Mouse (Mus musculus) Patski (cell line): ENCODE measurements at regions not wholly inside any gene's neighbourhood (a gene's known extent, or its start where the extent isn't known, plus 50 kb on each side); places are given as distances from the start of the nearest gene placed in this dataset.

ENCODE experiments used
- ATAC-seq: fragments of 100-300 bp; one replicate; pipeline ENCODE4 v1.8.0; 2021
- CTCF ChIA-PET: fragments of 350-600 bp; sonication (Branson Sonifier 250); formaldehyde crosslinking; loops from one replicate; lab custom pipeline; 2022; ENCODE audit warnings: inconsistent platforms; lab: Charles Lee
- POLR2A ChIA-PET: fragments of 350-600 bp; sonication (Branson Sonifier 250); formaldehyde crosslinking; loops from one replicate; lab custom pipeline; 2022; ENCODE audit warnings: antibody characterized with exemption, inconsistent platforms; lab: Charles Lee
- DNase-seq: peaks from one replicate; pipeline ENCODE4 v3.0.0-alpha.2; 2011; ENCODE audit warnings: low read depth, low spot score
- H3K27me3 ChIP-seq: fragments of 371-371 bp; one replicate; pipeline ENCODE4 v1.5.1; 2021
- CTCF ChIP-seq: fragments of 100-300 bp; IDR thresholded peaks from one replicate; pipeline ENCODE4 v1.5.1; 2021
- in situ Hi-C: fragments of 300-500 bp; cut with MboI; formaldehyde crosslinking; loops from 3 replicates; pipeline ENCODE4 v1.11.1; 2018; ENCODE audit warnings: low pct_unique_long_range_greater_than_20kb, mixed read lengths

- TF ChIP-seq CTCF: no peak
- ChIA-PET CTCF (interaction anchor here (1.1 kb wide), 1 partner anchor 14 kb away, joined by 3 read pairs; no protein-coding TSS in a partner anchor), POLR2A (no interaction called here)
- DNase-seq (no peak), ATAC-seq (no peak)
- H3K27me3 ChIP-seq: peaks cover 14% of the 10 kb centered on the region
- in situ Hi-C loops: no loop called here
Measured at GRCm38 (mm10) chr11:90116676-90117663, 70.5 kb upstream of the Gm45716 start.

- ATAC-seq (no peak), DNase-seq (no peak)
- CTCF ChIA-PET: no interaction called here
- TF ChIP-seq CTCF: no peak
- POLR2A ChIA-PET: no interaction called here
- in situ Hi-C loops: no loop called here
- H3K27me3 ChIP-seq: peaks cover 14% of the 10 kb centered on the region
Measured at GRCm38 (mm10) chr11:90117664-90118295, 69.7 kb upstream of the Gm45716 start.

- ATAC-seq: no peak
- CTCF ChIA-PET: interaction anchor here (1.1 to 1.5 kb wide), 2 partner anchors 9 to 16 kb away, joined by 3 read pairs; no protein-coding TSS in a partner anchor
- POLR2A ChIA-PET: no interaction called here
- no peak for TF ChIP-seq CTCF
- in situ Hi-C loops: no loop called here
- peaks cover 15% of the 10 kb centered on the region for H3K27me3 ChIP-seq
- DNase-seq: no peak
Measured at GRCm38 (mm10) chr11:90121902-90122301, 65.6 kb upstream of the Gm45716 start.

GRCm38 (mm10) chr11:90122709-90123108 is 64.8 kb upstream of the Gm45716 start:
- ChIA-PET POLR2A (no interaction called here), CTCF (interaction anchor here (1.1 to 1.5 kb wide), 2 partner anchors 10 to 17 kb away, joined by 3 read pairs; no protein-coding TSS in a partner anchor)
- DNase-seq (no peak), ATAC-seq (no peak)
- no peak for TF ChIP-seq CTCF
- in situ Hi-C loops: no loop called here
- peaks cover 11% of the 10 kb centered on the region for H3K27me3 ChIP-seq

- H3K27me3 ChIP-seq: peaks cover 10% of the 10 kb centered on the region
- DNase-seq: no peak
- no peak for ATAC-seq
- no peak for TF ChIP-seq CTCF
- ChIA-PET CTCF (interaction anchor here (1.3 kb wide), 1 partner anchor 17 kb away, joined by 3 read pairs; no protein-coding TSS in a partner anchor), POLR2A (no interaction called here)
- in situ Hi-C loops: no loop called here
Measured at GRCm38 (mm10) chr11:90123851-90124250, 63.6 kb upstream of the Gm45716 start.

- H3K27me3 ChIP-seq: peaks cover 12% of the 10 kb centered on the region
- in situ Hi-C loops: no loop called here
- ChIA-PET CTCF (no interaction called here), POLR2A (no interaction called here)
- TF ChIP-seq CTCF: no peak
- DNase-seq (no peak), ATAC-seq (no peak)
Measured at GRCm38 (mm10) chr11:90126289-90126688, 61.2 kb upstream of the Gm45716 start.

GRCm38 (mm10) chr11:90128865-90129415 is 58.5 kb upstream of the Gm45716 start:
- in situ Hi-C loops: no loop called here
- DNase-seq: no peak
- peaks cover 12% of the 10 kb centered on the region for H3K27me3 ChIP-seq
- ChIA-PET CTCF (no interaction called here), POLR2A (no interaction called here)
- no peak for TF ChIP-seq CTCF
- no peak for ATAC-seq

- in situ Hi-C loops: no loop called here
- CTCF ChIA-PET: no interaction called here
- no peak for TF ChIP-seq CTCF
Measured at GRCm38 (mm10) chr11:90129793-90130624, 57.5 kb upstream of the Gm45716 start.

GRCm38 (mm10) chr11:90130635-90131034 is 56.8 kb upstream of the Gm45716 start:
- in situ Hi-C loops: no loop called here
- peaks cover 13% of the 10 kb centered on the region for H3K27me3 ChIP-seq
- CTCF ChIA-PET: no interaction called here
- ATAC-seq: no peak
- no peak for TF ChIP-seq CTCF
- POLR2A ChIA-PET: no interaction called here
- no peak for DNase-seq

More at GRCm38 (mm10) chr11:90129793-90130624, 57.5 kb upstream of the Gm45716 start:
- DNase-seq (no peak), ATAC-seq (no peak)
- H3K27me3 ChIP-seq: peaks cover 12% of the 10 kb centered on the region
- POLR2A ChIA-PET: no interaction called here

- in situ Hi-C loops: no loop called here
- DNase-seq: no peak
- ChIA-PET CTCF (no interaction called here), POLR2A (no interaction called here)
- no peak for TF ChIP-seq CTCF
- no peak for ATAC-seq
- peaks cover 13% of the 10 kb centered on the region for H3K27me3 ChIP-seq
Measured at GRCm38 (mm10) chr11:90132579-90132978, 54.9 kb upstream of the Gm45716 start.
